Mouse (Mus musculus): ENCODE data around the gene A630076J17Rik. TPM values are rescaled to one million over a fixed set of nuclear protein-coding genes. Genes with fewer than 3 reads are reported as not detected.

The A630076J17Rik gene
- not detected in 2 replicates for polyA plus RNA-seq (2015; fragmentation: Nextera tagmentation; extraction: Ambion mirVana)

- Histone ChIP-seq H3K27me3 (replicated peaks; ENCODE audit: control insufficient read depth, insufficient read depth, low read length) (peaks cover 2% of the 10 kb centered on the region; the same call in 1 of the 2 replicates), H3K36me3 (ENCODE audit: control insufficient read depth, insufficient read depth) (no peaks in the 10 kb centered on the region), H3K27ac (ENCODE audit: low read length) (no peak within 1 kb of the TSS), H3K9ac (replicated peaks; ENCODE audit: low read depth, low read length) (no peak within 1 kb of the TSS), H3K9me3 (ENCODE audit: control insufficient read depth, low read length) (no peaks in the 10 kb centered on the region), H3K4me3 (replicated peaks; ENCODE audit: low read length) (no peak within 1 kb of the TSS), H3K4me1 (replicated peaks; ENCODE audit: control insufficient read depth, insufficient read depth, low read length) (no peaks in the 10 kb centered on the region; the same call in 1 of the 2 replicates), H3K4me2 (ENCODE audit: low read length) (no peak within 1 kb of the TSS)
- no peak for ATAC-seq
- WGBS, result 67% methylated on average over 1 of the region's 1 CpGs
Measured at GRCm38 (mm10) chr3:107230527-107230926, at the start of gene A630076J17Rik. A630076J17Rik (plus strand) TSS chr3:107230614.

- ATAC-seq, result no peak
- Histone ChIP-seq H3K27ac (ENCODE audit: low read length) (no peak overlapping the region), H3K9ac (replicated peaks; ENCODE audit: low read depth, low read length) (no peak overlapping the region), H3K4me1 (replicated peaks; ENCODE audit: control insufficient read depth, insufficient read depth, low read length) (no peaks in the 10 kb centered on the region; the same call in 1 of the 2 replicates), H3K27me3 (replicated peaks; ENCODE audit: control insufficient read depth, insufficient read depth, low read length) (no peaks in the 10 kb centered on the region), H3K4me3 (replicated peaks; ENCODE audit: low read length) (no peak overlapping the region), H3K36me3 (ENCODE audit: control insufficient read depth, insufficient read depth) (no peaks in the 10 kb centered on the region), H3K4me2 (ENCODE audit: low read length) (no peak overlapping the region), H3K9me3 (ENCODE audit: control insufficient read depth, low read length) (no peaks in the 10 kb centered on the region)
- WGBS, result 84% methylated on average over 2 of the region's 2 CpGs
Measured at GRCm38 (mm10) chr3:107180860-107181259, 49.6 kb upstream of the A630076J17Rik start.

DNA sequence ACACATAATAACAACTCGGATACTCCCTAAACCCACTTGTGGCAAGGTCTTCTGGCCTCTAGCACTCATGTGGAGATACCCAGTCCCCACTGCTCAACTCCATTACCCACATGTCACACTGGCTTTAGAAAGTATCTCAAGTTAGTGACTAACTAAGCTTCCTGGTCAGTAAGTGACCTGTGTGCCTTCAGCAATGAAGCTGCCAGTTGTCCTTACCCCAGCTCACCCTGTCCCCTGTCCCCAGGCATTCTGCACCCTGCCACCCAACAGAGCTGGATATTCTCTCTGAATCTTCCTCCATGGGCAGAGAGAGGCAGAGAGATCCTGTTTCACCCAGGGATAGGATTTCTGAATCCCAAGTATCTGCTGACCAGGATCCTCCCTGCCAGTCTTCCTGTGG, 47.7 kb upstream of the A630076J17Rik start, which contains the start of gene Kcna10:
TSS of gene Kcna10 (plus strand) at position 301 of the 400 bp plus-strand sequence.
- Histone ChIP-seq H3K4me1 (replicated peaks; ENCODE audit: control insufficient read depth, insufficient read depth, low read length) (no peaks in the 10 kb centered on the region), H3K36me3 (ENCODE audit: control insufficient read depth, insufficient read depth) (no peaks in the 10 kb centered on the region), H3K27me3 (replicated peaks; ENCODE audit: control insufficient read depth, insufficient read depth, low read length) (no peaks in the 10 kb centered on the region), H3K9ac (replicated peaks; ENCODE audit: low read depth, low read length) (no peak within 1 kb of the TSS), H3K4me3 (replicated peaks; ENCODE audit: low read length) (no peak within 1 kb of the TSS), H3K9me3 (ENCODE audit: control insufficient read depth, low read length) (no peaks in the 10 kb centered on the region), H3K27ac (ENCODE audit: low read length) (no peak within 1 kb of the TSS), H3K4me2 (ENCODE audit: low read length) (no peak within 1 kb of the TSS)
- ATAC-seq, result no peak
- 89% methylated on average over 1 of the region's 1 CpGs for WGBS

GRCm38 (mm10) chr3:107183178-107183577, 47.2 kb upstream of the A630076J17Rik start:
- Histone ChIP-seq H3K4me1 (replicated peaks; ENCODE audit: control insufficient read depth, insufficient read depth, low read length) (no peaks in the 10 kb centered on the region), H3K9me3 (ENCODE audit: control insufficient read depth, low read length) (no peaks in the 10 kb centered on the region), H3K4me3 (replicated peaks; ENCODE audit: low read length) (no peak overlapping the region), H3K9ac (replicated peaks; ENCODE audit: low read depth, low read length) (no peak overlapping the region), H3K27me3 (replicated peaks; ENCODE audit: control insufficient read depth, insufficient read depth, low read length) (no peaks in the 10 kb centered on the region), H3K36me3 (ENCODE audit: control insufficient read depth, insufficient read depth) (no peaks in the 10 kb centered on the region), H3K27ac (ENCODE audit: low read length) (no peak overlapping the region), H3K4me2 (ENCODE audit: low read length) (no peak overlapping the region)
- 79% methylated on average over 3 of the region's 3 CpGs for WGBS
- ATAC-seq, result no peak

GRCm38 (mm10) chr3:107185597-107185996, 44.8 kb upstream of the A630076J17Rik start:
- Histone ChIP-seq H3K36me3 (ENCODE audit: control insufficient read depth, insufficient read depth) (no peaks in the 10 kb centered on the region), H3K27ac (ENCODE audit: low read length) (no peak overlapping the region), H3K9me3 (ENCODE audit: control insufficient read depth, low read length) (no peaks in the 10 kb centered on the region), H3K27me3 (replicated peaks; ENCODE audit: control insufficient read depth, insufficient read depth, low read length) (no peaks in the 10 kb centered on the region), H3K9ac (replicated peaks; ENCODE audit: low read depth, low read length) (no peak overlapping the region), H3K4me3 (replicated peaks; ENCODE audit: low read length) (no peak overlapping the region), H3K4me2 (ENCODE audit: low read length) (no peak overlapping the region), H3K4me1 (replicated peaks; ENCODE audit: control insufficient read depth, insufficient read depth, low read length) (0 out of 2 replicates have a peak, but pooled peaks cover 2% of the 10 kb centered on the region)
- ATAC-seq, result no peak
- 76% methylated on average over 3 of the region's 3 CpGs for WGBS

DNA sequence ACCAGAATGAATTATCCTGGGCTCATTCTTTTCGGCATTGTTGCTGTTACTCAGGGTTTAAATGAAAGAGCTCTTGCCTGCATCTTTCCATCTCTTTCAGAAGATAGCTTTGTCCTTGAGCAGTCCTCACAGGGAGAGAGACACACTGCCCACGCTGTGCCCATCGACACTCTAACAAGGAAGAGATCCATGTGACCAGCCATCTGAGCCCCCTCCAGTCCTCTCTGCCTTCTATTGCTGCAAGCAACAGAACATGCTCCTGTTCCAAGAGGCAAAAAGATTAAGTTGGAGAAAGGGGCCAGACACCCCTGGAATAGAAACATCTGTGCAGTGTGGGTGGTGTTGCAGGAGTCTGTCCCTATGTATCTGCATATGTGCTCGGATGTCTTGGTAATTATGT, 43.4 kb upstream of the A630076J17Rik start:
- Histone ChIP-seq H3K9ac (replicated peaks; ENCODE audit: low read depth, low read length) (no peak overlapping the region), H3K4me3 (replicated peaks; ENCODE audit: low read length) (no peak overlapping the region), H3K27ac (ENCODE audit: low read length) (no peak overlapping the region), H3K27me3 (replicated peaks; ENCODE audit: control insufficient read depth, insufficient read depth, low read length) (no peaks in the 10 kb centered on the region), H3K4me2 (ENCODE audit: low read length) (no peak overlapping the region), H3K36me3 (ENCODE audit: control insufficient read depth, insufficient read depth) (no peaks in the 10 kb centered on the region), H3K4me1 (replicated peaks; ENCODE audit: control insufficient read depth, insufficient read depth, low read length) (0 out of 2 replicates have a peak, but pooled peaks cover 2% of the 10 kb centered on the region), H3K9me3 (ENCODE audit: control insufficient read depth, low read length) (no peaks in the 10 kb centered on the region)
- no peak for ATAC-seq
- 74% methylated on average over 4 of the region's 4 CpGs for WGBS

- 43% methylated on average over 6 of the region's 6 CpGs for whole genome bisulfite sequencing
- H3K9ac ChIP-seq (replicated peaks; ENCODE audit: low read depth, low read length), result no peak overlapping the region
- peak; percentile 85 for ATAC-seq
- no peaks in the 10 kb centered on the region for H3K27me3 ChIP-seq (replicated peaks; ENCODE audit: control insufficient read depth, insufficient read depth, low read length)
- H3K9me3 ChIP-seq (ENCODE audit: control insufficient read depth, low read length), result no peaks in the 10 kb centered on the region
- H3K4me3 ChIP-seq (replicated peaks; ENCODE audit: low read length), result no peak overlapping the region
- no peak overlapping the region for H3K4me2 ChIP-seq (ENCODE audit: low read length)
- H3K4me1 ChIP-seq (replicated peaks; ENCODE audit: control insufficient read depth, insufficient read depth, low read length), result 0 out of 2 replicates have a peak, but pooled peaks cover 2% of the 10 kb centered on the region
- H3K27ac ChIP-seq (ENCODE audit: low read length), result no peak overlapping the region
- no peaks in the 10 kb centered on the region for H3K36me3 ChIP-seq (ENCODE audit: control insufficient read depth, insufficient read depth)
Measured at GRCm38 (mm10) chr3:107188226-107188899, 42.1 kb upstream of the A630076J17Rik start.

GRCm38 (mm10) chr3:107201310-107202180, 28.9 kb upstream of the A630076J17Rik start:
- Histone ChIP-seq H3K9ac (replicated peaks; ENCODE audit: low read depth, low read length) (no peak overlapping the region), H3K4me1 (replicated peaks; ENCODE audit: control insufficient read depth, insufficient read depth, low read length) (0 out of 2 replicates have a peak, but pooled peaks cover 3% of the 10 kb centered on the region), H3K27ac (ENCODE audit: low read length) (no peak overlapping the region), H3K27me3 (replicated peaks; ENCODE audit: control insufficient read depth, insufficient read depth, low read length) (no peaks in the 10 kb centered on the region), H3K9me3 (ENCODE audit: control insufficient read depth, low read length) (no peaks in the 10 kb centered on the region), H3K36me3 (ENCODE audit: control insufficient read depth, insufficient read depth) (no peaks in the 10 kb centered on the region), H3K4me3 (replicated peaks; ENCODE audit: low read length) (no peak overlapping the region), H3K4me2 (ENCODE audit: low read length) (no peak overlapping the region)
- WGBS, result 33% methylated on average over 9 of the region's 9 CpGs
- ATAC-seq, result peak; percentile 74

DNA sequence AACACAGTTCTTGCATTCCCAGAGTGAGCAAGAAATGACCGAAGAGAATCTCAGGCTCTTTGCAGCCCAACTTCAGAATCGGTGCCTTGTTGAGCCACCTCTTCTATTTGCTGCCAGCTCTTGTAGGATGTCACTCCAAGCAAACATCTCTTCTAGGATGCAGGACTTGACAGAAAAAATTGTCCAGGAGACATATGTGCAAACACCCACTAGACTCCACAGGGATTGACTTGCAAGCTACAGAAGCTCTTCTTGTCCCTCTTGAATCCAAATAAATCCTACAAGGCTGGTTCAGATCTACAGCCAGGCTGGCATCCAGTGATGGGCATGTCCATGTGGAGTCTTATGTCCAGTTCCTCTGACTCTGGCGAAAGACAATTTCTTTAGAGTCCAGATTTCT, 26.0 kb upstream of the A630076J17Rik start:
- Histone ChIP-seq H3K4me2 (ENCODE audit: low read length) (no peak overlapping the region), H3K9me3 (ENCODE audit: control insufficient read depth, low read length) (no peaks in the 10 kb centered on the region), H3K9ac (replicated peaks; ENCODE audit: low read depth, low read length) (no peak overlapping the region), H3K27ac (ENCODE audit: low read length) (no peak overlapping the region), H3K27me3 (replicated peaks; ENCODE audit: control insufficient read depth, insufficient read depth, low read length) (no peaks in the 10 kb centered on the region), H3K4me3 (replicated peaks; ENCODE audit: low read length) (no peak overlapping the region), H3K36me3 (ENCODE audit: control insufficient read depth, insufficient read depth) (no peaks in the 10 kb centered on the region), H3K4me1 (replicated peaks; ENCODE audit: control insufficient read depth, insufficient read depth, low read length) (peaks cover 5% of the 10 kb centered on the region; the same call in 1 of the 2 replicates)
- 87% methylated on average over 3 of the region's 3 CpGs for WGBS
- ATAC-seq, result no peak
